Mouse (Mus musculus) heart, adult 2 months (tissue): ENCODE measurements around the gene Tcf25.

Source experiments
- CTCF ChIP-seq: fragments of 200-600 bp; IDR thresholded peaks from 2 replicates; pipeline ENCODE4 v1.8.1; 2022; ENCODE audit warnings: antibody characterized with exemption, mild to moderate bottlenecking, moderate library complexity
- EP300 ChIP-seq: fragments of 200-500 bp; IDR thresholded peaks from 2 replicates; pipeline ENCODE4 v1.6.1; 2011; ENCODE audit warnings: low read depth, low read length, control low read depth; ENCODE audit not compliant: insufficient read depth
- POLR2A ChIP-seq: fragments of 200-500 bp; IDR thresholded peaks from 2 replicates; pipeline ENCODE4 v1.6.1; 2011; ENCODE audit warnings: mild to moderate bottlenecking, low read depth, low read length, control low read depth; ENCODE audit not compliant: insufficient read depth

DNA sequence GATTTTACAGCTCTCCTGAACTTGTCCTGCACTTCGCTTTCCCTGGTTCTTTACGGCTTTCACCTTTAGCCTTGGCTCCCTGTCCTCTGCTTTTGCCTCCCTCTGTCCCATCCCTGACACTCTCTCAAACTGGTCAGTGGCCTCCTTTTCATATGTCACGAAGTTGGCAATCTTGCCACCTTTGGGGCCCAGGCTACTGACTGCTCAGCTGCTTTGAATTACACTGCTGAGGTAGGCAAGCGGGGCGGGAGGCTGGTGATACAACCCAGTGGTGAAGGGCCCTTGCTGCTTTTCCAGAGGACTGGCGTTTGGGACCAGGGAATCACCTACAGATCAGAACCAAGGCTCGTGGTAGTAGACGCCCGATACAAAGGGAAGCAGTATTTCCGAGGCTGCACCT, 2.1 kb downstream of the Tcf25 start:
- TF ChIP-seq EP300 (no peak), CTCF (no peak), POLR2A (no peak)
